Mouse (Mus musculus) cerebellum, adult 18-20 months (tissue): ENCODE results near the gene Jsrp1.

Source experiments
- DNase-seq, 2 experiments: peaks; one replicate each; pipeline ENCODE4 v3.0.0; 2021

Gene Jsrp1

DNA sequence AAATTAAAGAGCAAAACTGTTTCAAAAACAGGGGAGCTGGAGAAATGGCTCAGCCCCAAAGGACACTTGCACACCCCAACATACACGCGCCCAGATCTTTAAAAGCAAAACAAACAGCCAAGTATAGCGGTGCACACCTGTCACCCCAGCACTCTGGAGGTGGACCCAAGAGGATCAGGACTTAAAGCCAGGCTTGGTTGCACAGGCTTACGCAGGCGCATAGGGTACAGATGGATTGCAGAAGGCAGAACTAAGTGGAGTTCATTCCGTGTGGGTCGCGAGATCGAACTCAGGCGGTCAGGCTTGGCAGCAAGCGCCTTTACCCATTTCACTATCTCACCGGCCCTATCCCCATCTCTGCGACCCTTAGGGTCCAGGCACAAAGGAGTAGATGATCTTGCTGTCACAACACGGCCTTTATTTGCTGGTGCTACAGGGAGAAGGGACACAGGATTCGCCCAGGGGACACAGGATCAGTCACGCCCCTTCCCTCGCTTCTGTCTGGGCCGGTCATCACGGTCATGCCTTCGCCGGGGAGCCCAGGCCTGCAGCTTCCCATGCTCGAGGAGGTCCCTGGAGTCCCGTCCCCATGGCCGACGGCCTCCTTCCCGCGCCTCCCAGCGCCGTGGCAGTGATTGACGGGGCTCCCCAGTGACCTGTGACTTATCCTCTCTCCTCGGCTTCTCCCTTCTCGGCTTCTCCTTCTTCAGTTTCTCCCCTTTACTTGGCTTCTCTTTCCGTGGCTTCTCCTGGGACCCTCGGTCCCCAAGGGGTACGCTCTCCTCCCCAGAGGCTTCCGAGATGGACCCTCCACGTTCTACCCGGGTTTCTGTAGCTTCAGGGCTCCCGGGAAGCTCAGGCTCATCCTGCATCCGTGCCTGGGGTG is 5.0 kb downstream of the Jsrp1 start:
- peak in 1 of 2 experiments; percentile 27 for DNase-seq

DNA sequence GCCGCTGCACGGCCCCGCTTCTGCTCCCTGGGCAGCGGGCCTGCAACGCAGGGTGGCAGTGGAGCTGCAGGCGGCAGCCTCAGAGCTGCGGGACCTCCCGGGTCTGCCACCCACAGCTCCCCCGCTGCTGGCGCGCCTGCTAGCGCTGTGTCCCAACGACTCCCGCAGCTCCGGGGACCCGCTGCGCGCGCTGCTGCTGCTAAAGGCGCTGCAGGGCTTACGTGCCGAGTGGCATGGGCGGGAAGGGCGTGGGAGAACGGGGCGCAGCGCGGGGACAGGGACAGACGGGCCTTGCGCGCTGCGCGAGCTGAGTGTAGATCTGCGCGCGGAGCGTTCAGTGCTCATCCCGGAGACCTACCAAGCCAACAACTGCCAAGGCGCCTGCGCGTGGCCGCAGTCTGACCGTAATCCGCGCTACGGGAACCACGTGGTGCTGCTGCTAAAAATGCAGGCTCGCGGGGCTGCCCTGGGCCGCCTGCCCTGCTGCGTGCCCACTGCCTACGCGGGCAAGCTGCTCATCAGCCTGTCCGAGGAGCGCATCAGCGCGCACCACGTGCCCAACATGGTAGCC is 6.2 kb downstream of the Jsrp1 start:
- peak; percentile 87 to 89 for DNase-seq

DNA sequence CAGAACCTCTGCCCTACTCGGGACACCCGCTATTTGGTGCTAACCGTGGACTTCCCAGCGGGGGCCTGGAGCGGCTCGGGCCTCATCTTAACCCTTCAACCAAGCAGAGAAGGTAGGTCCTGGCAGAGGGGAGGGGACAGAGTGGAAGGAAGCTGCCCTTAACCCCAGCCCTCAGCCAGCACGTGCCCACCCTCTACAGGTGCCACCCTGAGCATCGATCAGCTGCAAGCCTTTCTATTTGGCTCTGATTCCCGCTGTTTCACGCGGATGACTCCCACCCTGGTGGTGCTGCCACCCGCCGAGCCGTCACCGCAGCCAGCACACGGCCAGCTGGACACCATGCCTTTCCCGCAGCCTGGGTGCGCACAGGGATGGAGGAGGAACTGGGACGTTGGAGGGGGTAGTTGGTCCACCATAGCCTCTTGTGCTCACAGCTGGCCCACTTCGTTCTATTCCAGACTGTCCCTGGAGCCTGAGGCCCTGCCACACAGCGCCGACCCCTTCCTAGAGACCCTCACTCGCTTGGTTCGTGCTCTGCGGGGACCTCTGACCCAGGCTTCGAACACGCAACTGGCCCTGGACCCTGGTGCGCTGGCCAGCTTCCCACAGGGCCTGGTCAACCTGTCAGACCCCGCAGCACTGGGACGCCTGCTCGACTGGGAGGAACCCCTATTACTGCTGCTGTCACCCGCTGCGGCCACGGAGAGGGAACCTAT is 6.8 kb downstream of the Jsrp1 start:
- DNase-seq = no peak

DNA sequence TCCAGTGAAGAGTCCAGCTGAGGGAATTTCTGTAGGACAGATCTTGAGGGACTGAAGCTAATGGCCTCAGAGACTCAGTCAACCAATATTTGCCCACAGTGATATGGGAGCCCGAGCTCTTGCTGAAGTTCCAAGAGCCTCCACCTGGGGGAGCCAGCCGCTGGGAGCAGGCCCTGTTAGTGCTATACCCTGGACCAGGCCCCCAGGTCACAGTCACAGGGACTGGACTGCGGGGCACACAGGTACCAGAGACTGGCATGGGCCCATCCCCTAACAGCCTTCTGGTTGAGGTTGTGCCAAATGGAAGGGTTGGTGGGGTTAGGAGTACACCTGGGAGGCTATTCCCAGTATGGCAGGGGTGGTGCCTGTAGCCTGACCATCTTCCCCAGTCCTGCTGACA is 7.4 kb downstream of the Jsrp1 start:
- DNase-seq = peak; percentile 86 to 89

DNA sequence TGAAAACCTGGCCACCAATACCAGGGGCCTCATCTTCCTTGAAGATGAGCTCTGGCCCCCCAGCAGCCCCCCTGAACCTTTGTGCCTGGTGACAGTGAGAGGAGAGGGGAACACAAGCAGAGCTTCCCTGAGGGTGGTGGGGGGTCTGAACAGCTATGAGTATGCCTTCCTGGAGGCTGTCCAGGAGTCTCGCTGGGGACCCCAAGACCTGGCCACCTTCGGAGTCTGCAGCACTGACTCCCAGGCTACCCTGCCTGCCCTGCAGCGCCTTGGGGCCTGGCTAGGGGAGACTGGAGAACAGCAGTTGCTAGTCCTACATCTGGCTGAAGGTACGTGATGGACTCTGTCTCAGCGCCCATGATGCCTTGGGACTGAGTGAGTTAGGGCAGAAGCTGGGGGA is 8.0 kb downstream of the Jsrp1 start:
- no peak for DNase-seq

DNA sequence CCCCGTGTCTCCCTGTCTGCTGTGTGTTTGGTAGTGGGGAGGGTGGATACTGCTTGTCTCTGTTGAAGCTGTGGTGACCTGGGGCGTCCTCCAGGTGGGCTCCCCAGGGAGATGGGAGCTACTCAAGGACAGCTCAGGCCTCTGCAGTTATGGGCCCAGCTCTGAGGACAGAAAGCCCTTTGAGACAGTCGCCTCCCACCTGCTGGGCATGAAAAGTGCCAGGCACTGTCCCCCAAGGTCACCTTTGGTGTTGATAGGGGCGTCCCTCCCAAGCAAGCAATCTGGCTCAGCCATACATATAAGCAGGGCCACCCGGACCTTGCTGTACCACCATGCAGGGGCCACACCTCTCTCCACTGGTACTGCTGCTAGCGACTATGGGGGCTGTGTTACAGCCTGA is 8.4 kb downstream of the Jsrp1 start, which contains the start of gene Amh:
Gene Amh (plus strand): TSS at position 328 of the 400 bp plus-strand sequence.
- DNase-seq = no peak

DNA sequence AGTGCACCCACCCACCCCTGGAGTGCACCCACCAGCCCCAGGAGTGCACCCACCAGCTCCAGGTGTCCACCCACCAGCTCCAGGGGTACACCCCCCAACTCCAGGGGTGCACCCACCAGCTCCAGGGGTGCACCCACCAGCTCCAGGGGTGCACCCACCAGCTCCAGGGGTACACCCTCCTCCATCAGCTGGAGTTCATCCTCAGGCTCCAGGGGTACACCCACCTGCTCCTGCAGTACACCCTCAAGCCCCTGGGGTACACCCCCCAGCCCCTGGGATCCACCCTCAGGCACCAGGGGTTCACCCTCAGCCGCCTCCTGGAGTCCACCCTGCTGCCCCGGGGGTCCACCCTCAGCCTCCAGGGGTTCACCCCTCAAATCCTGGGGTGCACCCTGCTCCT is 9.0 kb downstream of the Jsrp1 start:
- no peak for DNase-seq

DNA sequence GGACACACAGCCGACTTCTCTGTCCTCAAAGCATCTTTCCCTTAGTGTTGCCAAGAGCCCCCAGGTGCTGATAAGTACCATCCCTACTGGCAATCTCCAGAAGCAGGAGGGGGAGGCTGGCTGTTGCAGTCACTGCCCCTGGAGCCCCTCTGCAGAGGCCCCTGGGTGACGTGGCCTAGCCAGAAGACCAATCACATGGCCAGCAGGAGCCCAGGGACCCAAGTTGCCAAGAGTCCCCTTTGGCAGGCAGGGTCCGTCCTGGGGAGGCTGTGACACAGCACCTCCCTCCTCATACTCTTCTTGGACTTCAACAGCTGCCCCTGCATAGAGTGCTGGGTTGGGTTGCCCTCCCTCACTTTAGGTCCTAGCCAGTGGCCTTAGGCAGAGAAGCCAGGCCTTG is 10.3 kb downstream of the Jsrp1 start:
- no peak for DNase-seq

DNA sequence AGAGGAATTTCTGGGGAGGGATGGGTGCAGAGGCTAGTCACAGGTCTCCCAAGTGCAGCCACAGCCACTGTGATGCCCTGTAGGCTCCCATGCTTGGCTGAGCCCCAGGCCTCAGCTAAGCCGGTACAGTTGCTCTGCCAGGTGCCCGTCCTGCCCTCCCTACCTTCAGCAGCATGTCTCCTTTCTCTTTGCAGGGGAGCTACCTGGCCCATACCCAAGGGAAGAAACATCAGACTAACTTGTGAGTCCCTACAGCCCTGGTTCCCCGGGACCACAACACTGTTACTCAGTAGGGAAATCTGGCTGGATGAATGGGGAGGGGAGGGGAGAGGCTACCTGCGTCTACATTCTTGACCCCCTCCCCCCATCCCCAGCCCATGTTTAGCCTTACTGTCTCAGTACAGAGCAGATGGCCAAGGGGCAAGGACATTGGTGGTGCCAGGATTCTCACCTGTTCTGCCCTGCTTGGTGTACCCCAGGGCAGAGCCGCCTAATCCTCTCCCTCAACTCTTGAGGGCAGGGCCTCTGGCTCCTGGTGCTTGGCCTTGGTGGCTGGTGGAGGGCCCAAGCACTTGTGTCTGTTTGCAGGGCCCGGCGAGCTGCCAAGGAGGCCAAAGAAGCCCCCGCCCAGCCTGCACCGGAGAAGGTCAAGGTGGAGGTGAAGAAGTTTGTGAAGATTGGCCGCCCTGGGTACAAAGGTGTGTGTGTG is 10.9 kb downstream of the Jsrp1 start:
- no peak for DNase-seq

DNA sequence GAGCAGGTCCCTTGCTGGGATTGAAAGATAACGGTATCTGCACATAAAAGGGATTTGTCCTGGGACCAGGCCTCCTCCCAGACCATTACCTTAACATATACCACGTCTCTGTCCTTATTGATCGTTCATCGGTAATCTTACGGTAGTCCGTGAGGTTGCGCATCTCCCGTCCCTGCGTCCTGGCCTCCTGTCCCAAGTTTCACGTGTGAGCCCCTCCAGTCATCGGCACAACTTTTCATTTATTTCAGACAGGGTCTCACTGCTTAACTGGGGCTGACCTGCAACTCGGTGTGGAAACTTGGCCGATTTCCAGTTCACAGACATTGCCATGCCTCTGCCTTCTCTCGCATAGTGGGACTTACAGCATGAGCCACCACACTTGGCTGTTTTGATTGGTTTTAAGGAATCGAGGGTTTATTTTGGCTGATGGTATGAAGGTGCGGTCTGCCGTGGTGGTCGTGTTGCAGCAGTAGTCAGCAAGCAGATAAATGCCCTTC is 14.2 kb downstream of the Jsrp1 start:
- DNase-seq = no peak

DNA sequence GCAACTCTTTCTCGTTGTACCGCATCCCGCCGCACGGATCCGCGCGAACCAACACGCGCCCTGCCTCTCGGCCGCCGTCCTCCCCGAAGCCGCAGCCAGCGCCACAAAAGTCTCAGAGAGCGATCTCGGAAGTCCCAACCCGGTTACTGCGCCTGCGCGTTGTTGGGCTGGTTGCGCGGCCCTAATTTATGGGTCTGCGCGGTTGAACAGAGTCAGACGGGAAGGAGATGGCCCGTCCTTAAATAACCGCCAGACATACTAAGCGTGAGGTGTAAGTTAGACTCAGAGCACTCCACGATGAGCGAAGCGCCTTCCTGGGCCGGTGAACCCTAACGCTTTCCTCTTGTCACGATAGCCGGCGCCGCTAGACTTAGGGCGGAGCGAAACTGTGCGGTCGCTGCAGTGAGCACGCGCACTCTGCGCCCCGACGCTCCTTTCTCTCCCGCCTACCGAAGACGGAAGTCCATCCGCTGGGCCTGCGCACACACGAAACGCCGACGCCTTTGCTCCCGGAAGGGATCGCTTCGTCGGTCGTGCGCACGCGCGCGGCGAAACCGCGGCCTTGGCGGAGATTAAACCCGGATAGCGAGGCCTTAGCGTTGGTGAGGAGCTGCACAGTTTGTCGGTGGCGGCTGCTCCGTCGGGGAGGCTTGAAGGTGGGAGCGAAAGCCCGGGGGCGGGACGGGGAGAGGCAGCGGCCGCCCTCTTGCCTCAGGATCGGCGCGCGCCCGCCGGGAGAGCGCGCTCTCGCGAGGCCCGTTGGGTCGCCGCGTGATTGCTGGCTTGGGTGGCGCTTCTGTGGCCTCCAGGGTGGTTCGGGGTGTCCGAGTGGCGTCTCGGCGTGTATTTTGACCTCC is 14.9 kb downstream of the Jsrp1 start, which contains the start of the genes Sf3a2 and Plekhj1:
Gene Sf3a2 (plus strand): TSS at position 49 of the 857 bp plus-strand sequence.
Gene Plekhj1 (minus strand): TSS at position 477 of the 857 bp plus-strand sequence.
- DNase-seq = peak; percentile 95 to 99

DNA sequence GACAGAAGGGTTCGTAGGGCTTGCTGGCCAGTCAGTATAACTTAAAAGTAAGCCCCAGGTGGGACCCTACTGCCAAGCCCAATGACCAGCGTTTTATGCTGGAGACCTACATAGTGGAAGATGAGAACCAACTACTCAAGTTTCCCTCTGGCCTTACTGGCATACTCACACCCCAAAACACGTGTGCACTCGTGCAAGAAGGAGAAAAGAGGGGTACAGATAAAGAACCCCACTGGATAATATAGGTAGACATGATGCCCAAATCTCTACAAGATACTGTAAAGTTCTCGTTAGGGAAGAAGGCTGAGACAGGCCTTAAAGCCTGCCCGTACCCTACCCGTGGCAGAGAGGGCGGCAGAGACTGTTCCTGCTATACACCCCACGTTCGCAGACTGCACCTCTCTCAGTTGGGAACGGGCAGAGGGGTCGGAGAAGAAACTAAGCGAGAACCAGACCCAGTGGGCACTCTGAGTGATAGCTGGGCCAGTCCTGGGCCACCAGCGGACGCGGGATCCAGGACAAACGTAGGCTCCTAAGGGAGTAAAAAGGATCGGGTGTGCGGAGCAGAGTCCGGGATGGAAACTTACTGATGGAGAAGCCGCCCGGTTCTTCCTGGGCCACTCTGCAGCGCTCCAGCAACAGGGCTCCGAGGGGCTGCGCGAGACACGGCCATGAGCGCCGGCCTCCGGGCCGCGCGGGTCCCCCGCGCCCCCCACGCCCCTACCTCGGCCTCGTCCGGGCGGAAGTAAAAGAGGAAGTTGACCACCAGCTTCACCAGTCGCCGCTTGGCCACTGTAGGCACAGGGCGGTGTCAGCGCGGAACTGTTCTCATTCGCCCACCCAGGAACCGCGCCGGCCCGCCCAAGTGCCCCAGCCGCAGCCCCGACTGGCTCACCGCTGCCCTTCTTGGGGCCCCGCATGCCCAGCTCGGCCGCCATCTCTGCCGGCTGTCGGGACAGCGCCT is 15.8 kb downstream of the Jsrp1 start:
- no peak for DNase-seq

DNA sequence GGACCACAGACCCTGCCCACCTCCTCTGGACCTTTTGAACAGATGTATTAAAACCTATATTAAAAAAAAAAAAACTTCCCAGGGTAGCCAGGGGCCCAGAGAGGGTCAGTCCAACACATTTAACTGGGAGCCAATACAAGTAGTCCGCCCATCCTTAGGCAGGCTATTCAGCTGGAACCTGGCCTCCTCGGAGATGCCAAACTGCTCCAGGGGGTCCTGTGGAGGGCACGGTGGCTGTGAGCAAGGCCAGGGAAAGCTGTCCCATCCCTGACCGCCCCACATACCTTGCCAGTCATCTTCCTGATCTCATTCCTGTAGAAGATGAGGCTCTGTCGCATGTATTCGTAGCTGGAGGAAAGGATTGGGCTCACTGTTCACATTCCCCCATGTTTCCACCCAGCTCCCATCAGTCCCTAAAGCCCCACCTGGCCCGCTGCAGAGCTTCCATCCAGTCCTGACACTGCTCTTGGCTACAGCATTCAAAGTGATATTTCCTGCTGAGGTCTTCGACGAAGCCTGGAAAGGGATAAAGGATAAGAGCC is 16.9 kb downstream of the Jsrp1 start:
- no peak for DNase-seq

DNA sequence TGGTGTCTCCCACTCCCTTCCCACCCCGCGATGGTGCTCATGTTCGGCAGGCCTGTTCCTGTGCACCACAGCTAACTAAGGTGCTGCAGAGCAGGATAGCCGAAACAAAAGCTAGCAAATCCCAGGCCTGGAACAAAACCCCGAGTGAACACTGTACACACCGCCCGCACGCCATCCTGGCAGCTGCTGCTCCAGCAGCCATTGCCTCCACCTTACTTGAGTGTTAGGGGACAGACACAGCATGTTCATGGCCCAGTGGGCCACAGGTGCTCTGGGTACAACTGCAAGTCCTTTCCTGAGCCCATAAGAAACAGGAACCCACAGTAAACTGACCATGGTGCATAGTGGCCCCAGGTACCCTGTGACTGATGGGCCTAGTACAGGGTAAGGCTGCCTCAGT is 18.5 kb downstream of the Jsrp1 start:
- no peak for DNase-seq

DNA sequence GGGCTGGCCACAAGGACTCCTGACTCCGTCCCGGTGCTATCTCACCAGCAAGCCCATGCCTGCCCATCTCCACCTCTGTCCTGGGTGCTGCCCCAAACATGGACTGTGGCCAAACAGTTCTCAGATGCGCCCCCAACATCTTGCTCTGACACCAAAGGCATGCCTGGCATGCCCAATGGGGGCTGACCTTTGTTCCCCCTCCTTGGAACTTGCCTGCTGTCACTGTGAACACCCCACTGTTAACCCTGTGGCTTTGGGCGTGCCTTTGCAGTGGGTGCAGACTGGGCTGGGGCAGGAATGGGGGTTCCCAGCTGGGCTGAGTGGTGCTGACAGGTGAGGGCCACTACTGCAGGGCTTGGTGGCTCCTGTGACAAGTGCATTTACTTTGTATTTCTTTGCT is 19.5 kb downstream of the Jsrp1 start:
- DNase-seq = no peak

DNA sequence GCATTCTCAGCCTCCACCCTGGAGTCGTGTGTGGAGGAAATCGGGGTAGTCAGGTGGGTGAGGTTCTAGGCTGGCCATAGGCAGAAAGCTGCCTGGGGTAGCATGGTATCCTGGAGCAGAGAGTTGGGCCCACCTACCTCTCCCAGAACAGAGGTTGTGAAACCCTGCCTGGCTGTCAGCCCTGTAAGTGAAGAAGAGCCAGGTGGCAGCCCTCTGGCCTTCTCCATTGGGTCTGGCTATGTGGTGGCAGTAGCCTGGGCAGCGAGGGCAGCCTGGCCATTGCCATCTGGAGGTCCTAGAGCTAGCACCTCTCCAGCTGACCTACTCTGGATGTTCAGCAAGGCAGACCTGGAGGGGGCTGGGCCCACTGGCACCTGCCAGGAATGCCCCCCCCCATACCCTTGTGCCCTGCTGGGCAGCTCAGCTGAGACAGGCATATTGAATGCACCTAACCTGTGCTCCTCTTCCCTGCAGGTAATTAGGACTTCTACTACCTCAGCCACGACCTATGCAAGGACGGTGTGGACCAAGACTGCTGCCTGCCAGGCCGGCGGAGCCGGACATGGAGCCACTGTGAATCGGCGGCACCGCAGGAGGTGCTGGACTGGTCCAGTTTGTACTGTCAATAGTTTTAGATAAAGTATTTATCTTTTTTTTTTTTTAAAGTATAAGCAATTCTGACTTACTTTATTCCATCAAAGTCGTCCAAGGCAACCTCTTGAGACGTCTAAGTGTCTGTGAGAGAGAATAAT is 20.1 kb downstream of the Jsrp1 start:
- DNase-seq = peak; percentile 67 to 71

DNA sequence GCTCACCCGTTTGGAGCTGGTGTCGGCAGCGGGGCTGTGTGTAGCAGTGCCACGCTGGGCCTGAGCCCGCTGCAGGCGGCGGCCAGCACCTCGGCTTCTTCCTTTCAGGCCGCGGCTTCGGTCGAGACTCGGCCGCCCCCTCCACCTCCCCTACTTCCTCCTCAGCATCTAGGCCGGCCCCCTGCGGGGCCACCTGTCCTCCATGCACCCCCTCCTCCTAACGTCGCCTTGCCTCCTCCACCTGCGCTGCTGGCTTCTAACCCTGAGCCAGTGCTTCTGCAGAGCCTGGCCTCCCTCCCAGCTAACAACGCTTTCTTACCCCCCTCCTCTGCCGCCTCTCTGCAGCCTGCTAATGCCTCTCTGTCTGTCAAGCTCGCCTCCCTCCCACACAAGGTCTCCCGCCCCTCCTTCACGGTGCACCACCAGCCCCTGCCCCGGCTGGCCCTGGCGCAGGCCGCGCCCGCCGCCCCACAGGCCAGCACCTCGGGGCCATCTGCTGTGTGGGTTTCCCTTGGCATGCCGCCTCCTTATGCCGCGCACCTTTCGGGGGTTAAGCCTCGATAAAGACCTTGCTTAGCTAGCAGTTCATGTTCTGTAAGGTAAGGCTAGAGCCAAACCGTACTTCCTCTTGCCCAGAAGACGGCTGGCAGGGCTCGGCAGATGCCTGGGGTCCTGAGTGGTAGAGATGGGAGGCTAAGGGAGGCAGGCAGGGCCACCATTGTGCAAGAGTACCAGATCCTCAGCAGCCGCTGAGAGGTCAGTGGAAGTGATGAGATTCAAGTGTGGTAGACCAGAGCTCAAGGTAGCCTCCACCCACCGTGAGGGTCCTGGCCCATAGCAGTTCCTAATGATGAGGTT is 20.9 kb downstream of the Jsrp1 start:
- DNase-seq = peak; percentile 78 to 80

DNA sequence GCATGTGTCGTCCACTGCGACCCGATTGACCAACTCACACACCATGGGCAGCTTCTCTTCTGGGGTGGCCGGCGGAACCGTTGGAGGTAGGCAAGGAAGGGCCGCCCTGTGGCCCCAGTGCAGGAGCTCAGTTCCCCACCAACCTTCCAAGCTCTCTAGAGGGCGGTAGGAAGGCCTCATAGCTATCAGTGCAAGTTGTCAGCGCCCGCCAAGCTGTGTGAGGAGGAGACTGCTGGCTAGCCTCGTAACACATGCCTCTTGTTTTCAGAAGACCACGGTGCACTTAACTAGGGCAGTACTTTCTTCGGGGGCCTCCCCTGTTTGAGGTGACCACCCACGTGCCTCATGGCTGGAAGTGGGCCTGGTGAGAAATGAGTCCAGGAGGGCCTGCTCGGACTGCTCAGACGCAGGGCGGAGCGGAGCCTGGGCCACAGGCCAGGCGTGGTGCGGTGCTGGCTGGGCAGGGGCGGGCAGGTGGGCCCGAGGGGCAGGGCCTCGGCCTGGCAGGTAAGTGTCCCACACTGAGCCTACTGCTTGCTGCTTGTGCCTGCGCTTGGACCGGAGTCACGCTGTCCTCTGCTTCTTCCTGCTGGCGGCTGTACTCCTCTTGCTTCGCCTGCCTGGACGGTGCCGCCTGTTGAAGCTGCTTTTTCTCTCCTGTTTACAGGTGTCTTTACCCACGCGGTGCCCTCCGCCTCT is 21.7 kb downstream of the Jsrp1 start:
- DNase-seq = peak; percentile 48 to 58
